Mouse (Mus musculus): ENCODE measurements at regions not wholly inside any gene's neighbourhood (a gene's known extent, or its start where the extent isn't known, plus 50 kb on each side); places are given as distances from the start of the nearest gene placed in this dataset.

DNA sequence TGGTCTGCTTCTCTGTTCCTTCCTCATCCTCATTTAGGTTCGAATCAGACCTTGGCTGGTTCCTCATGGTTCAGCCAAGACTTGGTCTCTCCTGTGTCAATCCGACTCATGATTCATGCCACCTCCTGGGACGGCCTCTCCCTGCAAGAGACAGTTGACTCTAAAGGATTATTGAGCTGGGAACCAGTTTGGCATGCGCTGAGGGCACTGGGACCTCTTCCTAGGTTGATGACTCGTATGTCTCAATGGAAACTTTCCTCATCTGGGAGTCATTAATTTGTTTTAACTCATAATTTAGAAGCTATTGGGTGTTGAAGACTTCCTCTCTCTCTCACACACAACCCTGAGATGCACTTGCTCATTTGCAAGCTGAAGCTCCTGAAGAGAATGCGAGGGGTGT lies 254.5 kb downstream of the Cog6 start:
- DNase-seq (ENCODE audit: low spot score in 2 of 2) = no peak

DNA sequence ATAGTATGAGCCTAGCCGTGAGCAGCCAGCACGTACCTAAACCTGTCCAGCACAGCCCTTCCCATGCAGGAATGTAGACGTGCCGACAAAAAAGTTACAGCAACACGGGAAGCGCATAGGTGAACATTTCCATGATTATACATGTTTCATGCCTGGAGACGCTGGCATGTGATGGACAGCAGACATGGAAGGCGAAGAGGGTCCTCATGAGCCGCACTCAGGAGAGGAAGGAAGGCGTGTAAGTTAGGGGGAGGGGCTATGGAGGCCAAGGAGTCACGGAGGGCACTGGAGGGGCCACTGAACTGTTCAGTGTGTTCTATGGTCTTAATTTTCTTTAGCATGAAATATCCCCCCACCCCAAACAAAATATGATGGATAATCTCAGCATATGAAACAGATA lies 257.2 kb downstream of the Cog6 start:
- DNase-seq (ENCODE audit: low spot score in 2 of 2) = no peak

DNA sequence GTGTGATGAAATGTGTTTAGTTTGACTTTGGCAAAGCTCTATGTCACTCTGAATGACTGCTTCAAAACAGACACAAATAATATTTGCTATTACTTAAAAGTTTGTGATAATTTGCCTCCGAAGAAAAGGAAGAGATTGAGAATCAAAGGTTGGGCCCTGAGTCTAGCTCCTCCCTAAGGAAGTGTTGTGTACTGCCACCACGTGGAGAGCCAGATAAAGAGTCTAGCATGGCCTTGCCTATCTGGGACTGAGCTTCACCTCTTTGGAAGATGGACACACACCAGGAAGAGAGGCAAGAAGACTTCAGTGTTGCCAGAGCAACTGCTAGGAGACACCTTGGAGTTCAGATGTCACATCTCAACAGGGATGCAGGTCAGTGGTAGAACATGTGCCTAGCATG lies 258.5 kb downstream of the Cog6 start:
- DNase-seq (ENCODE audit: low spot score in 2 of 2) = no peak

DNA sequence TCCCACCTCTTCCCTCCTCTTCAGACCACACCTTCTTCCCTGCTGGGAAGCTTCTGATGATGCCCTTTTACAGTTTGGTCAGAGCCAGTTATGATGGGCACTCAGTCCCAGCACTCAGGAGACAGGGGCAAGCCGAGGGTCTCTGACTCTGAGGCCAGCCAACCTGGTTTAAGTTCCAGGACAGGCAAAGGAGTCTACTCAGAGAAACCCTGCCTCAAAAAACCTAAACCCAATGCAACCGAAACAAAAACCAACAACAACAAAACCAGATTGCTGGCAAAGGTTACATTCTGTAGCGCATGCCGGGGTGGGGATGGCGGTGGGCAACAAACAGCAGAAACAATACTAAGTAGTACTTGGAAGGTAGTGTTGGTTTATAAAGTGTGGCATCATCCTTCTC lies 260.2 kb downstream of the Cog6 start:
- DNase-seq (ENCODE audit: low spot score in 2 of 2) = no peak

DNA sequence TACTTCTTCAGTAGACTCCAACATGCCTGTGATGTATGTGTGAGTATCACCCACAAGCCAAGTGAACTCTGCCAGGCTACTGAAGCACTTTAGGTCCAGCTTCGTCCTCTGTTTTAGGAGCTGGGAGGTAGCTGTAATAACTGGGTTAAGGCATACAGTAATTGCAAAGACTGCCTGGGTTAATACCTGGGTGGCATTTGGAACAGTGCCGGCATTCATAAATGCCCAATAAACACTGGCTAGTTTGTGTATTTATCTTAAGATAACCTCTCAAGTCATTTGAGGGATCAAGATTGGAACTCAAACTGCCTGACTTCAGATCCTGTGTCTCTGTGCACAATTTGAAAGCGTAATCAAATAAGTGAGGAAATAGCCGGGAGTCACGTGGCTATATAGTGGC lies 261.0 kb downstream of the Cog6 start:
- DNase-seq (ENCODE audit: low spot score in 2 of 2) = no peak

DNA sequence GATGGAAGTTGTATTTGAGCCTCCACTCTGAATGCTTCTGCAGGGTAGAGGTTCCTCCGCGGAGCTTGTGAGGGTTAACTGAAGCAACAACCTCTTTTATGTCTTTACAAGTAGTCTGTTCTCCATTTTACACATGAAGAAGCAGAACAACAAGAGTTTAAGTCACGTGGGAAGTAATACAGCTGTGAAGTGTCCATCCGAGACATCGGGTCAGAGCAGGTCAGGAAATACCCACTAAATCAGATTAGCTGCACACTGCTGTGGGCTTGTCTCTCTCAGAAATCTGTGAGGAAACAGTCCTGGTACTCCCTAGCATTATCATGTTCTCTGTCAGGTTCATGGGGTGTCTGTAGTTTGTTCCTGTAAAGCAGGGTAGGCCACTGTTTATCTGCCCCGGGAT lies 262.1 kb downstream of the Cog6 start:
- no peak for DNase-seq (ENCODE audit: low spot score in 2 of 2)

DNA sequence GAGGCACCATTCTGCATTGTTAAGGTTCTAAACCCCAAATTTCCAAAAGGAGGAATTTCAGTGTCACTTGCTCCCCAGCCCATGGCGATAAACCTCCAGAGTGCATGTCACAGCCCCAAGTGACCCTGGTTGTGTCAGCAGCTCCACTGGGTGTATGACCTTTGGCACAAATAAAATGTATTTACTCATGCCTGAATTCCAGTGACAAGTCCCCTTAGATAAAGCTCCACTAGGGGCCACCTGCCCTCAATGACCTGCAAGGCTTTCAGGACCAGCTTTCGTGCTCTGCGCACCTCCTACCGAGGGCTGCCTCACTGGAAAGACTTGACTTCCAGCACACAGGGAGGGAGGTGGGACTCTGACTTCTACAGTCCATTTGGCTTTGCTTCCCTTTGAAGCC lies 262.6 kb downstream of the Cog6 start:
- DNase-seq (ENCODE audit: low spot score in 2 of 2) = no peak

DNA sequence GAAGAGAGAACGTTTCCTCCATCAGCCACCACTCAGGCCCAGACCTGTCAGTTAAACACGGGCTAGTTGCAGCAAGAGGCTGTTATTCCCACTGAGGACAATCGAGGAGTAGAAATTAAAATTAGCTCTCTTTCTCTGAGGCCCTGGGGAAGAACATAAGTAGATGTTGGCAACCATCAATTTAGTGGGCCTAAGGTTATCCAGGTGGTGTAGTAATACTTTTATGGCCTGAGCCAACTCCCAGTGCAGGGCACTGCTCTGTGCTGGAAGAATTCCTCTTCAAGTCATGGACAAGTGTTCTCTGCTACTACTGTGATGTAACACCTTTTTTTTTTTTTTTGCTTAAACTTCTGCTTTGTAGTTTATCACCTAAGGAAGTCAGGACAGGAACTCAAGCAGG lies 270.1 kb downstream of the Cog6 start:
- DNase-seq (ENCODE audit: low spot score in 2 of 2) = no peak

DNA sequence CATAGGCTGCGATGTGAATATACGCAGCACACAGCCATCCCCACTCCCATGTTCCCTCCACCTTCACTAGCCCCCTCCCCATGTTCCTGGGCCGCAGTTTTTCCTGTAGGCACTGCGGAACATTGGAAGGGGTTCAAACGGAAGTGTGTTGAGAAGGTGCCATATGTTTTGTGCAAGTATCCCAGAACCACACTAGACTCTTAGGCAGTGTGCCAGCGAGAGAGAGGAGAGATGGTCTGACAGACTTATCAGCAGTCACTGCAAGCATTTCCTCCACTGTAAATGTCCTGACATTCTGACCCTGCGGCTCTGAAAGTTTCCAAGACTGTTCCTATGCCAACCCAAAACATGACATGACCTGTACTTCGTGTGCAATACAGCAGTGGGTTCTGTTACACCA lies 272.7 kb downstream of the Cog6 start:
- no peak for DNase-seq (ENCODE audit: low spot score in 2 of 2)

DNA sequence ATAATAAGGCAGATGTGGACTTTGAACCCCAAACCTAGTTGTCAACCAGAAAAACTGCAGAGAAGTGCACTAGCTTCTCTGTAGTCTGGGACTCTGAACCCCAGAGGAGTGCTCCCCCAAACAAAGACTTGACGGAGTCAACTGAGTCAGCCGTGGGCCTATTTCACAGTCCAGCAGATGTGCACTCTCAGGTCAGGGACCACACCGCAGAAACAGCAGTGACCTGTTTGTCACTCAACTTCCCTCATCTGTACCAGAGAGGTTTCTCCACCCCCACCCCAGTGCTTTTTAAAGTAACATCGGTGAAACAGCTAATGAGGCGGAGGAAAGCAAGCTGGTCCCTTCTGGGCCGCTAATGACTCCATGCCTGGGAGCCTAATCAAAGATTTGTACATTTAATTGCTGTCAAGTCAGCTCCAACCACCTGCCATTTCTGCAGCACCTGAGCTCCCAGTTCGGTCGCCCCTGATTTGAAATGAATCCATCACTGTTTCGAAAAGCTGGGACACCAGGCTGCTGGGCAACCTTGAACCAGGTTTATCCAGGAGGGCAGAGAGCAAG lies 276.5 kb downstream of the Cog6 start:
- DNase-seq (ENCODE audit: low spot score in 2 of 2) = no peak

DNA sequence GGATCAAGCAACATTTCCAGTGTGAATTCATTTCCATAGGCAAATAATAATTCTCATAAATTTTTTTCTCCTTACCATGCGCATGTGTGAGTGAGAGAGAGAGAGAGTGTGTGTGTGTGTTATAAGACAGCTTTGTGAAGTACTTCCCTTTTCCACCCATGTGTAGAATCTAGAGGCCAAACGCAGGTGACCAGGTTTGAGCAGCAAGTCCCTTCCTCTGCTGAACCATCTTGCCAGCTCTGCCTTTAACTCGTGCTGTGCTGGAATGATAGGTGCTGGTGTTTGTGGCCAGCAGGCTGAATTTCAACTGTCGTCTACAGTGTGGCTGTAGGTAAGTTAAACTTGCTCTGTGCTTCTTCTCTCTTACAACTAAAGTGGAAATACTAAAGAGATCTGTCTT lies 277.5 kb downstream of the Cog6 start:
- no peak for DNase-seq (ENCODE audit: low spot score in 2 of 2)

DNA sequence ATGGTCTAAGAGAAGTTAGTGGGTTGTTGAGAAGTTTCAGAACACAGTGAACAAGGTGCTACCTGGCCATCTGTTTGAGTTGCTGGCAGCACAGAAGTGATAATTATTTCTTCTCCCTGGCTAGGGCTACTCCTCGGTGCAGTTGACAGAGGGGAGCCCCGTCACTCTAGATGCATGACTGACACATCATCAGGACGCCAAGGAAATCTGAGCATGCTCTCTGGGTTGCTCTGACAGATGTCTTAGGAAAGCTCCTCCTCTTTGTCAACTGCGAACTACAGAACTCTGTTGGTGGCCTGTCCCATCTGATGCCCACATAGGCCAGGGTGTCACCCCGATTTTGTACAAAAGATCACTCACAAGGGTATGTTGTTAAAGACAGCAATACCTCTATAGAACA lies 278.7 kb downstream of the Cog6 start:
- no peak for DNase-seq (ENCODE audit: low spot score in 2 of 2)

DNA sequence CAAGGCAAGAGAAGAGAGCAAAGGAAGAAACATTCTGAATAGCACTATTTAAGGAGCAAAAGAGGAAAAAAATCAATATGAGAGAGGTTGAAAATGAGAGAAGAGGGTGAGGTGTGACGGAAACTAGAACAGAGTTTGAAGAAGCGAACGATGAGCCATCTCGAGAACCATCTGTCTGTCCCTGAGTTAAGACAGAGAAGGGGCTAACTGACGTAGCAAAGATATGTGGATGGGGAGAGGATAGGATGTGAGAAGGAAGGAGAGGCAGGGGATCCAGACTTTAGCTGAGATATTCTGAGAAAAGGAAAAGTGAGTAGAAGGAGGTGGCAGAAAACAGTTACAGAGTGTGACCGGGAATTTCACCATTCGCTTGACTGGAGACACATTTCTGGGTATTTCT lies 281.1 kb downstream of the Cog6 start:
- DNase-seq (ENCODE audit: low spot score in 2 of 2) = no peak

DNA sequence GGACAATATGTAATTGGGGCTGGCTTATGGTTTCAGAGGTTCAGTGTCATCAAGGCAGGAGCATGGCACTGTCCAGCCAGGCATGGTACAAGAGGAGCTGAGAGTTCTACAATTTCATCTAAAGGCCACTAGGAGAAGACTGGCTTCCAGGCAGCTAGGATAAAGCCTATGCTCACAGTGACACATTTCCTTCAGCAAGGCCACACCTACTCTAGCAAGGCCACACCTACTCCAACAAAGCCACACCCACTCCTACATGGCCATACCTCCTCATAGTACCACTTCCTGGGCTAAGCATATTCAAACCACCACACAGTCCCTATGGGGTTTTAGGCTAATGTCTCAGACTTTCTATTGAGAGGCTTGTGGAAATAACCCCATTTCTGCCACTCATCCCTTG lies 285.1 kb downstream of the Cog6 start:
- no peak for DNase-seq (ENCODE audit: low spot score in 2 of 2)

DNA sequence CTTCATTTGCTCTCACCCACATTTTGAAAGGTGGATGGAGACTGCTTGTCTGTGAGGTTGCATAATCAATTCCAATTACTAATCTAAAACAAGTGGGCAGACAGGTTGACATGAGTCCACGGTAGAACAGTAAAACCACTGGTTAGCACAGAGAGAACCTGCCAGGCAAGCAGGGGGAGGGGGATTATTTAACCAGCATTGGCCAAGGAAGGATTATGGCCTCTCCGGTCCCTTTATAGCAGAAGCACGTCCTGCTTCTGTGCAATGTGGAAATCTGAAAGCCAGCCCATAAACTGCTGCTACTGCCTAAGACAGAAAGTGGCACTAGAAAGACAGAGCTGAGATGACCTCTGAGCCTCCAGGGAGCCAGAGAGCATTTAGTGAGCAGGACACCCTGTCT lies 285.5 kb downstream of the Cog6 start:
- DNase-seq (ENCODE audit: low spot score in 2 of 2) = no peak

DNA sequence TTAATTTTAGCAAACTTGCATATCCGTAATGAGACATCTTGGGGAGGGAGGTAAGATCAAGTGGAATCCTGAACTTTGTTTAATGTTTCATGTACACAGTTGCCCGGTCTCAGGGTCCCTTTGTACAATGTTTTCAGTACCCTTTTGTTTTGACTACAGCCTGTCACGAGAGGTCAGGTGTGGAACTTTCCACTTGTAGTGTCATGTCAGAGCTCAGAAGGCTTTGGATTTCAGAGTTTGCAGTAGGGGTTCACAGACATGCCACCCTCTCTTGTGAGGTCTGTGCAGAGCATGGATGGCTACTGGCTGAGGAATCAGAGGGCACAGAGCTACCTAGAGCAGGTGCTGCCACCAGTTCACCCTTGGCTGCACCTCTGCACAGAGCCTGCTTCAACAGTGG lies 287.3 kb downstream of the Cog6 start:
- DNase-seq (ENCODE audit: low spot score in 2 of 2) = no peak

DNA sequence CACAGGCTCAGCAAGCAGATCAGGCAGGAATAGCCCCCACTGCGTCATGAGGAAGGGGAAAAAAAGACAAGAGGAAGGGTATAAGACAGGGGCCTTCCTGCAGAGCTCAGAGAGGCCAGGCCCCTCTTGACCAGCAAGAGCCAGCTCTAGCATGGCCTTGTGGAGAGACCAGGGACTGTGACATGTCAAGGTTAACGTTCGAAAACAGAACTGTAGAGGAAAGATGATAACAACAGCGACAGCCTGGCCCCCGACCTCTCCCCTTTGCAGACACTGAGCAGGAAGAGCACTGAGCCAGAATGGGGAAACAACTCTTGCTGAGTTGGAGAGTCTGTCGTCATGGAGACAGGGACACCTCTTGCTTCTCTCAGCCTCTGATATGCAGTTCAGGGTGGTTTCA lies 288.2 kb downstream of the Cog6 start:
- DNase-seq (ENCODE audit: low spot score in 2 of 2) = no peak

DNA sequence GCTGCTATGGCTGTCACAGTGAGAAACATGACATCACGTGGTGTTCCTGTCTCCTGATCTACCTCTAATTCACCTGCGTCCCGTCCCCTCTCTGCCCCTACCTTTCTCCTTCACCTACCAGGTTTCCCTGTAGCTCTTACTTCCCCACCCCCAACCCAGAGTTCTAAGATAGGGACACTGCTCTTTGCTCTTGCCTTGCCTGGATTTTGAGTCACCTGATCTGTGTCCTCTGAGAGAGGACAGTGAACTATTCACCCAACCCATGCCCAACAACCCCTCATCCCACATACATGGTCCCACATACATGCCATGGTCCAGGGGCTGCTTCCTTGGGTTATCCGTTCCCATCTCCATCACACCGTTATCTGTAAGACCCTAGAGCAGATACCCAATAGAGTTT lies 288.6 kb downstream of the Cog6 start:
- DNase-seq (ENCODE audit: low spot score in 2 of 2) = no peak

DNA sequence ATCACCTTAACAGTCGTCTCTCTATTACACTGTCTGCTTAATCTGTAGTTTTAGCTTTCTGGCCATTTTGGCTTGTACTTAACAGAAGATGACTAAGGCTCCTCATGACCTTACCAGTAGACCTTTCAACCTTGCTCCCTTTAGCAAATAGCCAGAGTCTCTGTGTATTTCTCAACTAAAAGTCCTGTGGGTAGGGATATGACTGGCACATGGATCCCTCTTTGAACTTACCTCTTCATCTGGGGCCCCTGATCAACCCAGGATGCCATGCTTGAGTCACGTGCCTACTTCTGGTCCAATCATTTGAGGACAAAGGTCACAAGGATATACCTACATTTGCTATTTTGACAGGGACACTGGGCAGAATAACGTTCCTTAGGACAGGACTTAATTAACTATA lies 292.7 kb downstream of the Cog6 start:
- DNase-seq (ENCODE audit: low spot score in 2 of 2) = no peak

DNA sequence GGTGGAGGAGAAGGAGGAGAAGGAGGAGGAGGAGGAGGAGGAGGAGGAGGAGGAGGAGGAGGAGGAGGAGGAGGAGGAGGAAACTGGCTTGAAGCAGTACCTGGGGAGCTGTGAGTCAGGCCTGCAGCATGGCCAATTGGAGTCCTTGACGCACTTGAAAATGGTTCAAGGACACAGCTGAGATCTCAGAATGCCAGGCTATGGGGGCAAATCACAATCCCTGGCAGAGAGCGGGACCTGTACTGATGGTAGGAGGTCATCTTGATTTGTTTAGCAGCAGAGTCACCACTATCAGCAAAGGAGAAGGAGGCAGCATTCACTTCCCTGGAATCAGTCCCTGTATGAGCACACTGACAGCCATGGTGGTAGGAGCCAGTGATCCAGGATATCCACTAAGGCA lies 294.1 kb downstream of the Cog6 start:
- no peak for DNase-seq (ENCODE audit: low spot score in 2 of 2)

DNA sequence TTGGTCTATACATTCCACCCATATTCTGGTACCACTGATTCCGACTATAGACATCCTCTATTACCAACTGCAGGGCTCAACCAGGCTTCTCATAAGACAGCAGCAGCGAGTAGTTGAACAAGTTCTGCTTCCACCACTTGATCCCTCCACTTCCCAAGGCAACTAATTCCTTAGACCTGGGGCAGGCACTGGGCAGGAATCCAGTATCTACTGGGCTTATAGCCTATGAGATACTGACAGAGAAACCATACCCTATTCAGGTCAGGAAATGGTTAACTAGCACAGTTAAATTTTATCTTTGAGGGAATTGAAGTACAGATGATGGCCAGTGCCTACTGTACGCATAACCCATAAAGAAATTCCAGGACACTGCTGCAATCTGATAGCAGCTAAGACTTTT lies 297.9 kb downstream of the Cog6 start:
- DNase-seq (ENCODE audit: low spot score in 2 of 2) = no peak

DNA sequence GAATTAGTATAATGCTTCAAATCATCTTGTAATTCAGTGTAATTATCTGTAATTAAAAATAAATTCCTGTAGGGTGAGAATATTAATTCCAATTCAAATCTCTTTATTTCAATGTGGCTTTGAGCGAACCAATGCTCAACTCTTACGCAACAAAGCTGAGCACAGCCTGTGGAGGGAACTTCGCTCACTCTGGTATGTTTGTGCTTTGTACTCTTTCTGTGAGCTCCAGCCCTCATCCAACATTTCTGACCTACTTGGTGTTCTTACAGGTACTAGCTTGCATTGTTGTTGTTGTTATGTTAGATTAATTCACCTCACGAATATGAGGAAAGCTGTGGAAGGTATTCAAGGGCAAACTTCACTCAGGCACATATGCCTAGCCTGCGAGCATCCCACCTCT lies 299.7 kb downstream of the Cog6 start:
- no peak for DNase-seq (ENCODE audit: low spot score in 2 of 2)

DNA sequence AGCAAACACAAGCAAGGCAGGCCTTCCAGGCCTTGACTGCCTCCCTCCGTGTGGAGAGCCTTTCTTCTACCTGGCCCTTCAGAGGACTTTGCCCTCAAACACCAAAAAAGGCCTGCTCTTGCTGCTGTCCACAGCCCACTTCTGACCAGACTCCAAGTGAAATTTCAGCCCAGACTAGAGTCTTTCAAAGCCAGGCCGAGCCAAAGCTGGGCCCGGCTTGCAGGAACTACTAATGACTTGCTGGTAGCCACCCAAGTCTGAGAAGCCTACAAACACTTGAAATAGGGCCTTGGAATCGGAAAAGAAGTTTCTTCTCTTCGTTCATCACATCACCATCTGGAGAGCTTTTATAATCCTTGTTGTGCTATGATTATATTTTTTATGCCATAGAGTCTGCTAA lies 304.9 kb downstream of the Cog6 start:
- peak; percentile 23 to 48 for DNase-seq (ENCODE audit: low spot score in 2 of 2)

DNA sequence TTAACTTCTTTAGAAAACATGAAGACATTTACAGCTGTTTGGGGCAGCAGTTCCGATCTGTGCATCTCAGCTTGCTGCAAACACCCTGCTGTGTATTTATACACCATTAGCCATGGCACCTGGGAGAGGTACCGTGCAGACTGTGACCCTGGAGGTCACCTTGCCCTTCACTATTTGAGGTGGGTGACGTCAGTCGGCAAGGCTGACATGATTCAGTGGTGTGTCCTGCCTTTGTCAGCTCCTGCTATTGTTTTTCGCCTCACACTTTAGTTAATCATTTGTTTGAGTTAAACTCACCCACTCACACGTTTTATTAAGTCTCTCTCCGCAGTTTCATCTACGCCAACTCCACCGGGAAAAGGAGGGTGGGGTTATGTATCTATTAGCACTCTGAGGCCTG lies 305.9 kb downstream of the Cog6 start:
- no peak for DNase-seq (ENCODE audit: low spot score in 2 of 2)
